Mouse (Mus musculus) monocyte, adult 5-6 weeks (primary cell): ENCODE results near the gene Rpgrip1. TPM values are rescaled to one million over a fixed set of nuclear protein-coding genes. Genes with fewer than 3 reads are reported as not detected.
A peak's percentile ranks its signal among the peaks of the same experiment; 100 is the strongest.

Experiments
- ATAC-seq: fragments of 153-309, 156-312 bp; replicated peaks from 2 replicates; pipeline ENCODE4 v1.8.0; 2017; ENCODE audit warnings: mild to moderate bottlenecking; ENCODE audit not compliant: low TSS enrichment, insufficient number of reproducible peaks, severe bottlenecking, poor library complexity, low FRiP score
- total RNA-seq: library from RNA; stranded (forward); fragments of 200-1000, 200-491, 200-594 nt; gene quantifications from 3 replicates; pipeline ENCODE4 v1.2.3, GENCODE M21; 2017

Rpgrip1 gene
- total RNA-seq, 1 experiment from 2014 or later = 12.3 TPM

DNA sequence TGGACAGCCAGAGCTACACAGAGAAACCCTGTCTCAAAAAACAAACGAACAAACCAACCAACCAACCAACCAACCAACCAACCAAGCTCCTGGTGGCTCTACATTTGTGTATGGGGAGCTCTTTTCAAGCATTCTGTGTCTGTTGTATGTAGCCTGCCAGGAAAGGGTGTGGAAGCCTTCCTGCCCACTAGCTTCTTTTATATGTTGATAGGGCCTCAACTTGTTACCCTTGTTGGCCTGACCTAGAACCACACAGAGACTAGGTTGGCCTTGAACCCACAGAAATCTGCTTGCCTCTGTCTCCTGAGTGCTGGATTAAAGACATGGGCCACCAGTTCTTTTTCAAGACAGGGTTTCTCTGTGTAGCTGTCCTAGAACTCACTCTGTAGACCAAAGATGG, 3.6 kb downstream of the Rpgrip1 start:
- no peak for ATAC-seq

- ATAC-seq = no peak
Observed at GRCm38 (mm10) chr14:52117241-52117640, 6.7 kb downstream of the Rpgrip1 start.

GRCm38 (mm10) chr14:52118456-52118822, 7.9 kb downstream of the Rpgrip1 start:
- no peak for ATAC-seq

DNA sequence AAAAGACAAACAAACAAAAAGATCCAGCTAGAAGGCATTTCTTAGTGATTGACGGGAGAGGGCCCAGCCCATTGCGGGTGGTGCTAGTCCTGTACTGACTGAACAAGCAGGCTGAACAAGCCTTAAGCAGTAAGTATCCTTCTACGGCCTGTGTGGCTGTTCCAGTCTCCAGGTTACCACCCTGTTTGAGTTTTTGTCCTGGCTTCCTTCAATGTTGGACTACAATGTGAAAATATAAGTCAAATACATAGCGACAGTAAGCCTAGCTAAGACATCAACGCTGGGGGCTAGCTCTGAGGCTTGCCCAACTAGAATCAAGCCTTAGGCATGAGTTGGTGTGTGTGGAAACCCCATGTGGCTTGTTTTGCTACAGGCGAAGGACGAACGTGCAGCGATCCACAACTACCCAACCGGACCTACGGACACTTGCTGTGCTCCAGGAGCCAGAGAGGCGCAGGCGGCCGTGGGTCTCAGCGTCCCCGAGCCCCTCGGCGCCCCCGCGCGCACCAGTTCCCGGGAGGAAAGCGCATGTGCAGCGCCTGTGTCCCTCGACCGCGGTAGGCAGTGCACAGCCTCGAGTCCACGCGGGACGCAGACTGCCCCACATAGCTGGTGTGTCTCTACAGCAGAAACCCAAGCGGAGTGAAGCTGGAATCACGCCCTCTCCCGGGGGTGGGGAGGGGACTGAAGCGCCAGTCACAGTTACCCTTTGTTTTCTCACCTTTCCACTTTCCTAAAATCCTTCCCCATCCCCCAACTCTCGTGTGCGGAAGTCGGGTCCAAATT, 8.5 kb downstream of the Rpgrip1 start:
- 0 out of 2 replicates have a peak, but pooled peaks have one; percentile 32 for ATAC-seq

DNA sequence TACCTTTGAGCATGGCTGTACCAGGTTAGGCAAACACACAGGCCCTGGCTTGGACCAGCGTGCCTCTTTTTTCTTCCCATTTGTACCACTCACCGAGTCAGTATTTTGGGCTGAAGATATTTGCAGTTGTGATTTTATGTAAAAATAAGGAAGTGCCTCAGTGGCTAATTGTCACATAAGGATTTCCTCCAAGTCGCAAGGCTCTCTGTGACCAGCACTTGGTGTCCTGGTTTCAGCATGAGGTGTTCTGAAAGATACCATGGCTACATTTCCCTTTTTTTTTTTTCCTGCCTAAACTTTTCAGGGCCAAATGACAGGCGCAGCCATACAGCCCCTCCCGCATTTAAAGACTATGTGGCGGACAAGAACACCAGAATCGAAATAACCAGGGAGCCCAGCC, 9.7 kb downstream of the Rpgrip1 start:
- ATAC-seq = no peak

DNA sequence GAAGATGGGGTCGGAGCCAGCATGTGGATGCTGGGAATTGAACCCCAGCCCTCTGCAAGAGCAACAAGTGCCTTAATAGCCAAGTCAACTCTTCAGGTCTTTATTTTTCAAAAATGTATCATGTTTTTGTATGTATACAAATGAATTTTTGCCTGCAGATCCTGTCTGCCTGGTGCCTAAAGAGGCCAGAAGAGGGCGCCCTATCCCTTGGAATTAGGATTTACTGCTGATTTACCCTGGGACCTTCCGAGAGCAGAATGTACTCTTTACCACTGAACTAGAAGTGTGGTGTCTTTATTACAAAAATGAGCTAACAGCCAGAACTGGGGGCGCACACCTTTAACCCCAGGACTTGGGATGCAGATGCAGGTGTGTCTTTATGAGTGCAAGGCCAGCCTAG, 13.4 kb downstream of the Rpgrip1 start:
- ATAC-seq = no peak; the same call in 1 of the 2 replicates

GRCm38 (mm10) chr14:52124636-52125035, 14.1 kb downstream of the Rpgrip1 start:
- no peak for ATAC-seq

GRCm38 (mm10) chr14:52133584-52133983, 23.1 kb downstream of the Rpgrip1 start:
- ATAC-seq = no peak

DNA sequence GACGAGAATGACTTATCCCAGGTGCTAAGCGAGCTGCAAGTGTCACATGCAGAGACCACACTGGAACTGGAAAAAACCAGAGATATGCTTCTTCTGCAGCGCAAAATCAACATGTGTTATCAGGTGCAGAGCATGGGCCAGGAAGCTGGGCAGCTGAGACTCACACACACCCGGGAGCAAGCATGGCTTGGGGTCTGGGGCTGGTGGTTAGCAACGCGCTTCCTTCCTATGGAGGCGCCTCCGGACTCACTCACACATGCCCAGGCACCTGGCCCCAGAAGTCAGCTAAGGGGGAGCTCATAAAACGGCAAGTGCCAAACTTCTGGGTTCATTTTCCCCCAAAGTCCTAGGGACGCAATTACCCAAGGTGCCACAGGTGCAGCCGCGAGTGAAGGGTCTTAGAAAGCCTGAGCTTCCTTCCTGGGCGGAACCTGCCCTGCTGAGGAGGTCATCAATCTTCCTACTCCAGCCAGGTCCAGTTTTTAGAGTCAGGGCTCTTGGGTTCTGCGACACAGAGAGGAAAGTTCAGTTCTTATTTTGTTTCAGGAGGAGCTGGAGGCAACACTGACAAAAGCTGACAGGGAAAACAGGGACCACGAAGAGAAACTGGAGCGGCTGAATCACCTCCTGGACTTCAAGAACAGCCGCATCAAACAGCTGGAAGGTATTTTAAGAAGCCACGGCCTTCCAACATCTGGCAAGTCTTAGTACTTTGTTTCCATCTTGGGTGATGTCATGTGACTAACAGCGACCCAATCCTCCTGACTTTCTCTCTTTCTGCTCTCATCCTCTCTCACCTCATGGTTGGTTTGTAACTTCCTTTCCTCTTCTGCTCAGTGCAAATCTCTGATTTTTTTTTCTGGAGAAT, 30.3 kb downstream of the Rpgrip1 start:
- 0 out of 2 replicates have a peak, but pooled peaks have one; percentile 10 for ATAC-seq

- 0 out of 2 replicates have a peak, but pooled peaks have one; percentile 22 for ATAC-seq
Observed at GRCm38 (mm10) chr14:52141445-52142127, 31.1 kb downstream of the Rpgrip1 start.

DNA sequence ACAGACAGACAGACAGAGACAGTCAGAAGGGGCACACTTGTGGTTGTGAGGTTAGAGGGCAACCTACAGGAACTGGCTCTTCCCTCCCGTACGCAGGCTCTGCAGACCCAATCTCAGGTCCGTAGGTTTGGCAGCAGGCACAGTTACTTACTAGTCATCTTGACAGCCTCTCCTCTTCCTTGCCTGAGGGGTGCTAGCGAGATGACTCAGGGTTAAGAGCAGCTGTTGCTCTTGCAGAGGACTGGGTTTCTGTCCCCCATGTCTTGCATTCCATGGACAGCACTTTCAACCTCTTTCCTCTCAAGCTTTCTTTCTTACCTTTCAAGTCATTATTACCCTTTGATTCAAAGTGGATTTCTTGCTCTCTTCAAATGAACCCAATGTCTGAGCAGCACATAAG, 33.7 kb downstream of the Rpgrip1 start:
- ATAC-seq = no peak

DNA sequence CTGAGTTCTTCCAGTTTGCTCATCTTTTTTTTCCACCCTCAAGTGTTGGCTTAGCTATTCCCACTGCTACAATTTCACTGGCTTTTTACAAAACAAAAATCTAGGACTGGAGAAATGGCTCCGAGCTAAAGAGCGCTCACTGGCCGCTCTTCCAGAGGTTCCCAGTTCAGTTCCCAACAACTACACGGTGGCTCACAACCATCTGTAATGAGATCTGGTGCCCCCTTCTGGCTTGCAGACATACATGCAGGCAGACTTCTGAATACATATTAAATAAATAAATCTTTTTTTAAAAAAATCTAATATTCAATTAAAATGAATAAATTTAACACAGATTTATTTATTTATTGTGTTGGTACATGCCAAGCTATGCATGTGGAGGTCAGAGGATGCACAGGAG, 36.0 kb downstream of the Rpgrip1 start:
- ATAC-seq = no peak

DNA sequence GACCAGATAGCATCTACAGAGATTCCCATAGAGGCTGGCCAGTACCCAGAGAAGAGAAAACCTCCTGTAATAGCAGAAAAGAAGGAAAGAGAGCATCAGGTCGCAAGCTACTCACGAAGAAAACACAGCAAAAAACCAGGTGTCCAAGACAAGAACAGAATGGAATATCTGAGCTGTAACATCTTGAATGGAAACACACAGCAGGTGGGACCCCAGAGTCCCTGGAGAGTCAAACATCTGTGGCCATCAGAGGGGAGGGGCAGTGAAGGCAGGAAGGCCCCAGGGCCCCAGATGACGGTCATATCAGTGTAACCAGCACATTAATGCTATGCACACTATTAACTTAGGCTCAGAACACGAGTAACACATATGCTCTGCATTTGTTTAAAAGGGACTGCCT, 39.4 kb downstream of the Rpgrip1 start:
- no peak for ATAC-seq

DNA sequence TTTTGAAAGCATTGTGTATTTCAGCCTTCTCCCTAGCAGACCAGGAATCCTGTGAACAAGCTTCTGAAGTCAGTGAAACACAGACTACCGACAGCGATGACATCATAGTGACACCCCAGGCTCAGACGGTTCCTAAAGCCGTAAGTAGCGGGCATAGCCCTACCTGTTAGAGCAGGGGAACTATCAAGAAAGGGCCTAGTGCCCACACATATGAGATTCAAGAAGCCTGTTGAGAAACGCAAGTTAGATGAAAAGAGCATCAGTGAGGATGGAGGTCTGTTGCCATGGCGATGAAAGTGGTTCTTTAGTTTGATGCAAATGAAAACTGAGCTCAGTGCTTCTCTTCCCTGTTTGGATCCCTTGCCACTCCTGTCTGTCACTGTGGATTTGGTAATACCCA, 41.7 kb downstream of the Rpgrip1 start:
- no peak for ATAC-seq

DNA sequence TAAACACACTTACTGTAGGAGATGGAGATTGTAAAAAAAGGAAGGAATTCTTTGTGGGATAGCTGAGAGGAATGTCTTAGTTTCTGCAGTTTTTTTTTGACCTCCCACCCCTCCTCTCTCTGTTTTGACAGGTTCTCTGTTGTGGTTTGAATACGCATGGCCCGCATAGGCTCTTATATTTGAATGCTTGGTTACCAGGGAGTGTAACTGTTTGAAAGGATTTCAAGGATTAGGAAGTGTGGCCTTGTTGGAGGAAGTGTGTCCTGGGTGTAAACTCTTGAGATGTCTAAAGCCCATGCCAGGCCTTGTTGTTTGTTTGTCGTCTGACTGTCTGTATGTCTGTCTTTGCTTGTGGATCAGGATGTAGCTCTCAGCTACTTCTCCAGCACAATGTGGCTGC, 42.1 kb downstream of the Rpgrip1 start:
- ATAC-seq = no peak

DNA sequence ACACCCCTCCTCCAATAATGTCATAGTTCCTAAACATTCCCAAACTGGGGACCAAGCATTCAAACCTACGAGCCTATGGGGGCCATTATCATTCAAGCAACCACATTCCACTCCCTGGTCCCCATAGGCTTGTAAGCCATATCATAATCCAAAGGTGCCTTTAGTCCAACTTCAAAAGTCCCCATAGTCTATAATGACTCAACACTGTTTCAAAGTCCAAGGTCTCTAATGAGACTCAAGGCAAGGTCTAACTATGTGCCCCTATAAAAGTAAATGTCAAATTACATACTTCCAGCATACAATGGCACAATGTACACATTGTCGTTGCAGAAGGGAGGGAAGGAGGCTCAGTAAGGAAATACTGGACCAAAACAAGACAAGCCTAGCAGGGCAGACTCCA, 44.5 kb downstream of the Rpgrip1 start:
- no peak for ATAC-seq

DNA sequence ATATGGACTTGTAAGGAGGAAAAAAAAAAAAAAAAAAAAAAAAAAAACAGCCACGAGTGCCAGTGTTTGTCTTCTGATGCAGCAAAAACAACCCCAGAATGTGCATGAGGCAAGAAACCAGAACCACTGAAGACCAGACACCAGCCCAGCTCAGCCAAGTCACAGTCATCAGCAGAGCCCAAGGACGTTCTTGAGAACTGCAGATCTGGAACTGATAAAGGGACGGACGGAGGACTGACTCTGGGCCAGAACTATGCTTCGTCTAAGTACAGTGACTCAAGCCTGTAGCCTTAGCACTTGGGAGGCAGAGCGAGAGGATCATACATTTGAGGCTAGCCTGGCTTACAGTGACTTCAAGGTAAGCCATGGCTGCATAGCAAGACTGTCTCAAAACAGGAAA, 50.4 kb downstream of the Rpgrip1 start:
- ATAC-seq = no peak

DNA sequence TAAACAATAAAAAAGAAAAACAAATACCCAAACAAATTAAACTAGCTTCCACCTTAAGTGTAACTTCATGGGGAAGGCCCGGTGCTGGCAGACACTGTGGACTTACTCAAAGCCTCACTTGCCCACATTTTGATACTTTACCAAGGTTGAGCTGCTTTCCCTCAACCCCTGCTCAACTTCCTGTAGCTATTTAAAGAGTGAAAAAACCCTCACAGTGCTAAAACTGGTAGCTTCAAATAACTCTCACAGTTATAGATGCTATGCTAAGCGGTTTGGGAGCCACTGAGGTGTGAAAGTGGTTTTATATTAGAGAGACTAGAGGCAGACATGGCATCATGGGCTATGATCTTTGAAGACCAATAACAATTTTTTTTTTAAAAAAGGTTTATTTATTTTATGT, 56.1 kb downstream of the Rpgrip1 start:
- ATAC-seq = no peak

- no peak for ATAC-seq
Observed at GRCm38 (mm10) chr14:52188788-52189187, 78.3 kb downstream of the Rpgrip1 start.
